Mouse (Mus musculus) embryonic facial prominence, embryonic 11.5 days (tissue): ENCODE results near the gene Prr19. TPM values are rescaled to one million over a fixed set of nuclear protein-coding genes. Genes with fewer than 3 reads are reported as not detected.
"Not testable (repeated sequence)": the region's sequence is repeated elsewhere in the genome, so short reads cannot be mapped to it uniquely, and the experiment has no call there.

Experiments
- ATAC-seq: fragments of 200-750 bp; cut with Nextera tagmentation; replicated peaks from 2 replicates; pipeline ENCODE4 v1.8.0; 2017; ENCODE audit warnings: low read depth; ENCODE audit not compliant: insufficient number of reproducible peaks, low FRiP score, low TSS enrichment
- DNase-seq: peaks from one replicate; pipeline ENCODE4 v3.0.0-alpha.2; 2015; ENCODE audit warnings: low spot score
- H3K27ac ChIP-seq: fragments of 300-500 bp; sonication (generic); replicated peaks from 2 replicates; pipeline ENCODE4 v1.5.1; 2014; ENCODE audit warnings: mild to moderate bottlenecking, low read depth, low read length, control low read depth
- H3K27me3 ChIP-seq: fragments of 300-500 bp; sonication (generic); 2 replicates; pipeline ENCODE4 v1.6.1; 2014; ENCODE audit warnings: mild to moderate bottlenecking, low read length, moderate library complexity, mixed read lengths; ENCODE audit not compliant: control insufficient read depth, insufficient read depth
- H3K36me3 ChIP-seq: fragments of 300-500 bp; sonication (generic); replicated peaks from 2 replicates; pipeline ENCODE4 v1.6.1; 2014; ENCODE audit warnings: low read depth, mild to moderate bottlenecking, low read length, moderate library complexity, mixed read lengths; ENCODE audit not compliant: control insufficient read depth, insufficient read depth
- H3K4me1 ChIP-seq: fragments of 300-500 bp; sonication (generic); 2 replicates; pipeline ENCODE4 v1.6.1; 2014; ENCODE audit warnings: low read length, mixed read lengths; ENCODE audit not compliant: control insufficient read depth, insufficient read depth
- H3K4me2 ChIP-seq: fragments of 300-500 bp; sonication (generic); 2 replicates; pipeline ENCODE4 v1.6.1; 2014; ENCODE audit warnings: low read depth, mild to moderate bottlenecking, control low read depth, low read length, moderate library complexity
- H3K4me3 ChIP-seq: fragments of 300-500 bp; sonication (generic); 2 replicates; pipeline ENCODE4 v1.5.1; 2014; ENCODE audit warnings: low read depth, low read length, control low read depth
- H3K9ac ChIP-seq: fragments of 300-500 bp; sonication (generic); replicated peaks from 2 replicates; pipeline ENCODE4 v1.6.1; 2014; ENCODE audit warnings: mild to moderate bottlenecking, control low read depth, low read length
- H3K9me3 ChIP-seq: fragments of 300-500 bp; sonication (generic); replicated peaks from 2 replicates; pipeline ENCODE4 v1.6.1; 2016; ENCODE audit warnings: mild to moderate bottlenecking, low read length, inconsistent platforms, mixed read lengths; ENCODE audit not compliant: control insufficient read depth
- WGBS: fragments of 180-500 bp; shearing (Covaris S2); extraction: QIAGEN DNeasy Blood & Tissue Kit; methylation state at CpG from one replicate; pipeline ENCODE4 v1.1.7; 2014; 5-methylcytosine and 5-hydroxymethylcytosine counted together
- polyA plus RNA-seq: library from polyadenylated mRNA; unstranded; fragments of >200 nt; fragmentation: Nextera tagmentation; extraction: Ambion mirVana; gene quantifications from 2 replicates; pipeline ENCODE4 v1.2.1, GENCODE M21; 2014

Prr19 gene
- polyA plus RNA-seq, 1 experiment from 2014 or later: 1.6 TPM

GRCm38 (mm10) chr7:25322058-25322484, 20.9 kb downstream of the Prr19 start:
- H3K27ac ChIP-seq: peak overlapping the region; percentile 87
- no peaks in the 10 kb centered on the region for H3K36me3 ChIP-seq
- H3K27me3 ChIP-seq: no peaks in the 10 kb centered on the region
- no peak overlapping the region; the same call in 1 of the 2 replicates for H3K4me3 ChIP-seq
- WGBS: 0% methylated on average over 6 of the region's 6 CpGs
- ATAC-seq (peak; percentile 83), DNase-seq (peak; percentile 94)
- H3K4me1 ChIP-seq: no peaks in the 10 kb centered on the region; the same call in 1 of the 2 replicates
- H3K9ac ChIP-seq: no peak overlapping the region
- H3K4me2 ChIP-seq: no peak overlapping the region; the same call in 1 of the 2 replicates
- H3K9me3 ChIP-seq: no peaks in the 10 kb centered on the region

- ATAC-seq: no peak
- Histone ChIP-seq H3K4me1 (no peaks in the 10 kb centered on the region), H3K36me3 (no peaks in the 10 kb centered on the region), H3K27ac (no peak overlapping the region), H3K27me3 (no peaks in the 10 kb centered on the region), H3K4me2 (no peak overlapping the region), H3K9ac (no peak overlapping the region), H3K4me3 (no peak overlapping the region), H3K9me3 (no peaks in the 10 kb centered on the region)
- 85% methylated on average over 2 of the region's 2 CpGs for WGBS
- DNase-seq: no peak
Observed at GRCm38 (mm10) chr7:25323219-25323618, 22.0 kb downstream of the Prr19 start.

GRCm38 (mm10) chr7:25325431-25325830, 24.2 kb downstream of the Prr19 start:
- H3K9me3 ChIP-seq, H3K4me1 ChIP-seq, H3K36me3 ChIP-seq, H3K27ac ChIP-seq, H3K4me3 ChIP-seq, H3K4me2 ChIP-seq, DNase-seq, H3K9ac ChIP-seq, H3K27me3 ChIP-seq, ATAC-seq: not testable (repeated sequence)
- 94% methylated on average over 5 of the region's 6 CpGs for WGBS

- no peak overlapping the region for H3K27ac ChIP-seq
Observed at GRCm38 (mm10) chr7:25326233-25326632, 25.0 kb downstream of the Prr19 start.

GRCm38 (mm10) chr7:25333596-25334307, 32.5 kb downstream of the Prr19 start:
- no peaks in the 10 kb centered on the region for H3K9me3 ChIP-seq
- DNase-seq (peak; percentile 85), ATAC-seq (peak; percentile 53; the same call in 1 of the 2 replicates)
- no peak overlapping the region for H3K27ac ChIP-seq
- 40% methylated on average over 16 of the region's 16 CpGs for WGBS
- no peak overlapping the region for H3K4me2 ChIP-seq
- H3K4me3 ChIP-seq: no peak overlapping the region
- peaks cover 9% of the 10 kb centered on the region for H3K36me3 ChIP-seq
- H3K27me3 ChIP-seq: no peaks in the 10 kb centered on the region
- H3K9ac ChIP-seq: no peak overlapping the region
- H3K4me1 ChIP-seq: no peaks in the 10 kb centered on the region

More at GRCm38 (mm10) chr7:25326233-25326632, 25.0 kb downstream of the Prr19 start:
- DNase-seq (no peak), ATAC-seq (no peak)
- peaks cover 2% of the 10 kb centered on the region for H3K36me3 ChIP-seq
- no peaks in the 10 kb centered on the region for H3K4me1 ChIP-seq
- H3K4me3 ChIP-seq: no peak overlapping the region
- WGBS: 58% methylated on average over 8 of the region's 8 CpGs
- H3K9me3 ChIP-seq: no peaks in the 10 kb centered on the region
- no peak overlapping the region for H3K4me2 ChIP-seq
- no peak overlapping the region for H3K9ac ChIP-seq
- H3K27me3 ChIP-seq: no peaks in the 10 kb centered on the region

- Histone ChIP-seq H3K27me3 (no peaks in the 10 kb centered on the region), H3K4me3 (no peak overlapping the region), H3K9ac (no peak overlapping the region), H3K4me2 (no peak overlapping the region), H3K4me1 (no peaks in the 10 kb centered on the region), H3K36me3 (peaks cover 10% of the 10 kb centered on the region), H3K9me3 (no peaks in the 10 kb centered on the region), H3K27ac (no peak overlapping the region)
- WGBS: 81% methylated on average over 12 of the region's 12 CpGs
- 0 out of 2 replicates have a peak, but pooled peaks have one; percentile 41 for ATAC-seq
- DNase-seq: no peak
Observed at GRCm38 (mm10) chr7:25334472-25334871, 33.3 kb downstream of the Prr19 start.

GRCm38 (mm10) chr7:25339329-25339728, 38.1 kb downstream of the Prr19 start:
- Histone ChIP-seq H3K4me1 (no peaks in the 10 kb centered on the region), H3K4me2 (no peak overlapping the region), H3K9me3 (no peaks in the 10 kb centered on the region), H3K27me3 (no peaks in the 10 kb centered on the region), H3K36me3 (peaks cover 12% of the 10 kb centered on the region), H3K27ac (no peak overlapping the region), H3K4me3 (no peak overlapping the region), H3K9ac (no peak overlapping the region)
- DNase-seq: no peak
- WGBS: 88% methylated on average over 9 of the region's 9 CpGs
- ATAC-seq: no peak

GRCm38 (mm10) chr7:25341000-25341784, 40.0 kb downstream of the Prr19 start:
- 84% methylated on average over 20 of the region's 20 CpGs for WGBS
- no peaks in the 10 kb centered on the region for H3K9me3 ChIP-seq
- H3K4me1 ChIP-seq: no peaks in the 10 kb centered on the region
- peaks cover 8% of the 10 kb centered on the region for H3K36me3 ChIP-seq
- no peaks in the 10 kb centered on the region for H3K27me3 ChIP-seq
- DNase-seq (no peak), ATAC-seq (0 out of 2 replicates have a peak, but pooled peaks have one; percentile 32)
- no peak overlapping the region for H3K4me3 ChIP-seq
- no peak overlapping the region for H3K4me2 ChIP-seq
- H3K9ac ChIP-seq: no peak overlapping the region
- H3K27ac ChIP-seq: no peak overlapping the region
